Mouse (Mus musculus): ENCODE measurements around the gene Car12. TPM values are rescaled to one million over a fixed set of nuclear protein-coding genes. Genes with fewer than 3 reads are reported as not detected.

The Car12 gene
- polyA plus RNA-seq, 1 experiment = 12.1 TPM

DNA sequence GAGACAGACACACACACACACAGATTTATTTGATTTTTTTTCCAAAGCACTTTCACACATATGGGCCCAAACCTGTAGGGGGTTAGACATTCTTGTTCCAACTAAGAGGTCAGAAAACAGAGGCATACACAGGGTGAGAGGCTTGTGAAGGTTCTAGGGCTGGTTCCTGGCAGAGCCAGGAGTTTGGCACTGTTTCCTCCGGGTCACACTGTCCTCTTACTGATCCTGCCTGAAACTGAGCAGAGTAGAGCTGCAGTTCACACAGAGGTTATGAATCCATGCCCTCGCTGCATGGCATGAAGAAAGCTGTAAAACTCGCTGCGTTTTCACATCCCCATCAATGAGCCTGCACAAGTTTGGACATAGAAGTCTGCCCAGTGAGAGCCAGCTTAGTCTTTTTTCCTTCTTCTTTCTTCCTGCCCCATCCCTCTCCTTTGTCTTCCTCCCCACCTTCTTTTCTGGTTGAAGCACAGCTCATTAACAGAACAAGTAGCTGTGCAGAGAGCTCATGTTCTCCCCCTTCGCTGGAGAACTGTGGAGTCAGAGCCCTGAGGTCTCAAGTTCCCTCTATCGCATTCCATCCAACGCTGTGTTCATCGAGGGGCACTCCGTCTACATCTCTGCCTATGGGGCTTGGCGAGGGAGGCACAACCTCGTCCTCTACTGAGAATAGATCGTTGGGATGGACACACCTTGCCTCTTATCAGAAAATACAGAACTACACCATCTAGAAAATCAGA lies 4.5 kb upstream of the Car12 start:
- DNase-seq (ENCODE audit: low read depth, low spot score) = no peak
- 67% methylated on average over 12 of the region's 12 CpGs for WGBS

DNA sequence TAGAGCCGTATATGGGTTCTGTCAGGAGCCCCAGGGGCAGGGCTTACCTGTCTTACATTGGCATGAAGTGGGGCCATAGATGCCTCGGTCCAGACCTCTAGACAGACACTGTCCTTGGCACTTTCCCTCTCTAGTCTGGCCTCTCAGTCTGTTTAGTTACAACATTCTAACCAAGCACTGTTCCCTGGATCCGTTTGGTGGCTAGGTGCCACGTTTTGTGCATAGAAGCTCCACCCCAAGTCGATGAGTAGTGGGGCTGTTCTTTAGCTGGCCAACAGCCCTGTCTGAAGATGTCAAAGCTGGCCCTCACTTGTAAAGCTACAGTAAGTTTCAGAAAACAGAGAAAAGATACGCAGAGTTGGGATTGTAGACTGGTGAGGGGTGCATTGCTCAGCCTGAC lies 2.9 kb upstream of the Car12 start:
- DNase-seq (ENCODE audit: low read depth, low spot score) = no peak
- WGBS = 29% methylated on average over 6 of the region's 6 CpGs

DNA sequence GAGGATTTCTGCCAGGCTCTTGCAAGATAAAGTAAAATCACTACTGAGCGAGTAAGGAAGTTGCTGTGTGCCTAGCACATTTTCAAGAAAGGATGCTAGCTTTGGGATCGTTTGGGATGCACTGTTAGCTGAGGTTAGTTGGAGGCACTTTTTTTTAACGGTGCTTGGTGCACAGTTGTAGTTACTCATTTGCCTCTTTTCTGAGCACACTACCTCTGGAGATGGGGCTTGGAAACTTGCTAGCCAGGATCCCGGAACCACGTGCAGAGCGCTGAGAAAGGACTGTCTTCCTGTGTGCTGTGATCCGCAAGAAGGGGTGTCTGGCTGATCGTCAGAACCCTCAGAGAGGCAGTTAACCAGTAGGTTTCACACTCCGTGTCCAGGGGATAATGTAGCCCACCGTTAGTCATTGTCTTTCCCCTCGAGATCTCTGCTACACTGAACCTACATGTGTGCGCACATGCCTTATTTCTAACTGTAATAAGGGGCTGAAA lies 583 bp downstream of the Car12 start:
- no peak for DNase-seq (ENCODE audit: low read depth, low spot score)

DNA sequence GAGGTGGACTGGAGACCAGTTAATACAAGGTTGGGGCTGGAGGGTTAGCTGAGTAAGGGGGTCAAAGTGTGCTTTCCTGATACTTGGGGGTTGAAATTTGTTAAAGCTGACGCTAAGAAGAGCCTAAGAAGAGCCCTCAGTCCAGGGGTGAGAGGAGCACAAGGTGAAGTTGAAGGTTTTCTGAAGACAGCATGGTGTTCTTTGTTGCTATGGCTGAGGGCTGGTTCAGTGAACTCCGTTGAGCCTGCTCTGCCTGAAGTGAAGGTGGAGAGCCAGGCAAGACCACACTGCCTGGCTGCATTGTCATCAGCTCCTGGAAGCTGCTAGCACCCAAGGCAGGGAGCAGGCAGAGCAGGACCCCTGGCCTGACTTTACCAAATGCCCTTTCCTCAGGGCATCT lies 1.9 kb downstream of the Car12 start:
- DNase-seq (ENCODE audit: low read depth, low spot score) = no peak

More for the DNA sequence above, 583 bp downstream of the Car12 start:
- 5% methylated on average over 12 of the region's 12 CpGs for WGBS

DNA sequence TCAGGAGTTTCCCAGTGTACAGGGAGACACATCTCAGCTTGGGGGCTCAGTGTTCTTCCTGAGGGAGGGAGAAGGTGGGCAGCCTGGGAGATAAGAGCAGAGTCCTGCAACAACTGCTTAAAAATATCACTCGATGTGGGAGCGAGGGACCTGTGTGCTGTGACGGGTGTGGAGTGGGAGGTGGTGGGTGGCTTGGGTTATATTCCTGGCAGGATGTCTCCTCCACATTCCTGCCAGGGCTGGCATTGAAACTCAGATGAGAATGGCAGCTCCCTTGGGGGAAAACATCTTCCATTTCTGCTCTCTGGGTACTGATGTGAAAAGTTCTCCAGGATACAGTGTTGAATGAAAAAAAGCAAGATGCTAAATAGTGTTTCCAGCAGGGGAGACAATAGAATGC lies 3.0 kb downstream of the Car12 start:
- no peak for DNase-seq (ENCODE audit: low read depth, low spot score)
- 91% methylated on average over 3 of the region's 3 CpGs for WGBS

More for the DNA sequence above, 1.9 kb downstream of the Car12 start:
- WGBS = 42% methylated on average over 2 of the region's 2 CpGs

DNA sequence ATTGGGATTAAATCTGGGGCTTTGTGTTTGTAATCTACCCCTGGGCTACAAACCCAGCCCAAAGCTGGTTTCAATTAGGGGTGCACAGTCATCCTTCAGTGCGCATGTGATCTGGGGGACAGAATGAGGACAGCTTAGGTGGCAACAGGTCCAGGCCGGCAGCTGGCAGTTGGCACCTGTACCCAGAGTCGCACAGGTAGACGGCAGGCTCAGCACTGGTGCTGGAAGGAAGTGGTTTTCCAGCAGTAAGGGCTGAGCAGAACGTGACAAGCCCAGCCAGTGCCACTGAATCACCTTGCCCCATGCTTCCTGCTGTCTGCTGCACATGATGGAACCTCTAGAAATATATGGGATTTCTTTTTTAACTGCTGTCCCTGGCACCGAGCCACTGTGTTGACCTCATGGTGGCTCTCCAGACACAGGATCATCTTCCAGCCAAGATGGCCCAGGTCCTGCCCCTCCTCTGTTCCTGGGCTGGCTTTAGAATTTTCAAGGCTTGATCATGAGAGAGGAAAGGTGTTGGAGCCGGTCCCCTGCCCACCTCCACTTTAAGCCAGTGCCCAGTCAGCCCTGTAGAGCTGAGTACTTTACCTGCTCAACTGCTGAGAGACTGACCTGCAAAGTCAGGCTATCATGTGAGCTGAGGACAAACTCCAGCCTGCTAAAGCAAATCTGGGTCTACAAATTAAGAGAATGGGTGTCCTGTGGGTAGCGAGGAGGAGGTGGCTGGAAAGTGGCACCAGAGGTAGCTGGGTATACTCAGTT lies 7.4 kb downstream of the Car12 start:
- 79% methylated on average over 8 of the region's 8 CpGs for WGBS
- no peak for DNase-seq (ENCODE audit: low read depth, low spot score)

DNA sequence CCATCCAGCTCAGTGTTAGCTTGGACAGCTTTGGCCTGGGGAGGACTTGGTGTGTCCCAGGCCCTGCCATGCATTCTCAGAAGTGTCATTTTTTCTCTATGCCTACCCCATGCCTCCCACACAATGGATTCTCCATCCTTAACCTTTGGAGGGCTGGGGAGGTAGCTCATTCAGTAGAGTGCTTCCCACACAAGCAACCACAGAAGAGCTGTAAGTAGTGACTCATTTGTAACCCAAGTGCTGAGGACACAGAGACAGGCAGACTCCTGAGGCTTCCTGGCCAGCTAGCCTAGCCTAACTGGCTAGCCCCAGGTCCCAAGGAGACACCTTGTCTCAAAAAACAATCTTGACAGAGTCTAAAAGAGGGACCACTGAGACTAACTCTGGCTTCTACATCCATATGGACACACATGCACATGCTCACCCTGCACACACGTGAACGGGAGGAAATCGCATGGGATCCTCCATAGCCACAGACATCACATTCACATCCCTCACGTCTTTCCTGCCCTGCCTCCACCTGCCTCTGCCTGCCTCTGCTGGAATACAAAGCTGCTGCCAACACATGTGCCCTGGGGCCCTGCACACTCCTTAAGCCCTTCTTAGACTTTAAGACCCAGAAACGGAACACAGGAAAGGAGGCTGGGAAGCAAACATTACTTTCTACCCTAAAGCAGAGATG lies 8.8 kb downstream of the Car12 start:
- WGBS = 87% methylated on average over 5 of the region's 5 CpGs
- DNase-seq (ENCODE audit: low read depth, low spot score) = no peak

DNA sequence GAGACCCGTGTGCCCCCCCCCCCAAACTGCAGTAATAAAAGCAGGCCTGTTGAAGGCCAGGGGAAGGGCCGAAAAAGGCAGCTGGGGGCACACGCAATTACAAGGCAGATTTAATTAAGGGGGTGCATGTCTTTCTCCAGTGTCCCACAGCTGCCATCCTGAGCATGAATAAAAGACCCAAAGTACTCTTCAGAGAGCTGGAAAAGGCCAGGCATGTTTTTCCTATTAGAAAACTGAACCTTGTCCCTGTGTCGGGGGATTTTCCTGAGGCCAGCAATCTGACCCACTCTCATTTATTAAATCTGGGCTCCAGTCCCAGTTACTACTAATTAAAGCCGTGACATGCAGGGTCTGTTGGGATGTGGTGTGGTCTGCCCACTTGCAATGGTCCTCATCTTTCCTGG lies 9.4 kb downstream of the Car12 start:
- DNase-seq (ENCODE audit: low read depth, low spot score) = no peak
- WGBS = 69% methylated on average over 5 of the region's 5 CpGs

DNA sequence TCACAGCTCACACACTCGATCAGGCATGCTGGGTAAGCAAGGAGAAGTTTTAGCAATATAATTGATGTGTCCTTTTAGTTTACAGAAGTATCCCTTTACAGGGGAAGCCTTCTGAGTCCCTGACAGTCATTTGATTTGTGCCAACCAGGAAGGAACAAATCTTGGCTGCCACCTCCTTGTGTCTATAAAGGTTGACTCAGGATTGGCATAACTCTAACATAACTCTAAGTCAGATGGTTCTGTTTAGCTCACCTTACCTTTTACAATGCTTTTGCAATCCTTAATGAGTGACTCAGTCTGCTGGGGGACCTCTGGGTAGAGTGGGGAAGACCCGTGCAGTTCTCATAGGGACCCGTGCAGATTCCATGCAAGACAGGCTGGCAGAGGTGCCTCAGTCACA lies 12.1 kb downstream of the Car12 start:
- 18% methylated on average over 3 of the region's 3 CpGs for WGBS
- peak; percentile 69 for DNase-seq (ENCODE audit: low read depth, low spot score)

DNA sequence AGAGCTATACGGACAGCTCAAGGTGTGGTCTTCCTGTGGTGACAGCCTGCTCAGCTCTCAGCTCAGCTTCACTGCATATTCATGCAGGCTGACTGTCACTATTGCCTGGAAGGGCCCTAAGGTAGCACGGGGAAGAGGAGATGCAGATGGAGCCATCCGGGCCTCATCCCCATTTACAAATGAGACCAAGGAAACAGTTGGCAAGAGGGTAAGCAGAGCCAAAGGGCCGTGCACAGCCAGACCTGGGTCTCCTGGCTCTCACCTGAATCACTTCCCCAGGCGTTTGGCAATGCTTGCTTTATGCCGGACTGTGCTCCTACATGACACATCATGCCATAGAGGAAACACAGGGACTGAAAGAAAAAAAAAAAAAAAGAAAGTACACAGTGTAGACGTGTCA lies 13.8 kb downstream of the Car12 start:
- WGBS = 73% methylated on average over 7 of the region's 7 CpGs
- no peak for DNase-seq (ENCODE audit: low read depth, low spot score)

DNA sequence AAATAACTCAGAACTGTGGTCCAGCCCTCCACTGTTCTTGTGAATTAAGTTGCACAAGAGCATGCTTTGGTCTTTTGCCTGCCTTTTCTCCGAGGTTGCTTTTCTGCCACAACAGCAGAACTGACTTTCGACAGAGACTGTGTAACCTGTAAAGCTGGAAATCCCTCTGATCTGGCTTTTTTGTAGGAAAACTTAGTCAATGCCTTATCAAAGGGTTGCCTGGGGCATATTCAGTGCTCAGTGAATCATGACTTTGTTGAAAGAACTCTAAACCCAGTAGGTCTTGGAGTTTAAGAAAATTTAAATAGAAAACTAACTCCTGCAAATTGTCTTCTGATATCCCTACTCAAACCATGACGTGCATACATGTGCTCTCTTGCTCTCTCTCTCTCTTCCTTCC lies 17.1 kb downstream of the Car12 start:
- WGBS = 75% methylated on average over 3 of the region's 3 CpGs
- no peak for DNase-seq (ENCODE audit: low read depth, low spot score)

DNA sequence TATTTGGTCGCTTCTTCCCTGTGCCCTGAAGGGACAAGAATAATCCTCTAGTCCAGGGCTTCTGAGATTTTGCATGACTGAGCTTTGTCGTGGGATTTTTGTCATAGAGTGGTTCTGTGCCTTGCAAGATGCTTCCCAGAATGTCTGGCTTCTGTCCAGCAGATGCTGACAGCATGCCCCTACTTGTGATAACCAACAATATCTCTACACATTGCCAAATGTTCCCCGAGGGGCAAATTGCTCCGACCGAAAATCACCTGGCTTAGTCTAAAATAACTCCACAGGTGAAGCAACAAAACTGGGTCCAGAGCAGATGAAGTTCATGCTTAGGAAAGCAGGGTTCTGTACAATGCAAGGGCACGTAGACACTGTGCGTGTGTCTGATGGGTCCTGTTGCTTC lies 17.8 kb downstream of the Car12 start:
- WGBS = 81% methylated on average over 7 of the region's 7 CpGs
- DNase-seq (ENCODE audit: low read depth, low spot score) = no peak

DNA sequence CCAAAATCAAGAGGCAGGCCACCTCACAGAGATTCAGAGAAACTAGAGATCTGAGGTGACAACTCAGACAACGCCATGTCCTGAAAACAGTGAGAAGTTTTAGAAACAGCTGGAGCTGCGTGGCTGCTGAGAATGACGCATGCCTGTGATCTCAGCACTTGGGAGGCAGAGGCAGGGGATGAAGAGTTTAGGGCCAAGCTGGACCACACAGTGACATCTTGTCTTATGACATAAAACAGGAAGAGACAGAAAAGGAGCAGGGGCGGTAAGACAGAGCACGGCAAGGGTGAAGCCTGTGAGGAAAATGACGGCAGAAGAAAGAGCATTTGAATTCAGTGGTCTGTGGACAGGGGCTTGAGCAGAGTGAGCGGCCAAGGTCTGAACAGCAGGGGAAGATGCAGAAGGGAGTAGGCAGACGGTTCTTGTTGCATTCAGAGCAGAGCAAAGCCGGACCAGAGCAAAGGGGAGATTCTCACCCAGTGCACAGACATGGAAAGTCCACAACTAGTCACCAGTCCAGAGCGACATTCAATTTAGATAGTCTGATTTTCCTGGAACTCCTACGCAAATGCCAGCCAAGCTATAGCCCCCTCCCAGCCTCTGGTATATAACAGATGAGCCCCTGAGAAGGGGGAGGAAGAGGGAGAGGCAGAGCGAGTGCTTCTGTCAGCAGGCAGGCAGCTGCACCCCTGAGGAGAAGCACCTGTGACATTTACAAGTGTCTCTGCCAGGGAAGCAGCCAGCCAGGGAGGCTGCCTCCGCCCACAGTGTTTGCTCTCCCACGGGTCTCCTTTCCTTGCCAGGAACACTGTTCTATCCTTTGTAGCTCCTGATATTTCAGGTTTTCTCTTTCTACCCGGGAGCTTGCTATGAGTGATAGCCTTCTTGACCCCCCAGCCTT lies 19.6 kb downstream of the Car12 start:
- WGBS = 28% methylated on average over 15 of the region's 15 CpGs
- no peak for DNase-seq (ENCODE audit: low read depth, low spot score)

DNA sequence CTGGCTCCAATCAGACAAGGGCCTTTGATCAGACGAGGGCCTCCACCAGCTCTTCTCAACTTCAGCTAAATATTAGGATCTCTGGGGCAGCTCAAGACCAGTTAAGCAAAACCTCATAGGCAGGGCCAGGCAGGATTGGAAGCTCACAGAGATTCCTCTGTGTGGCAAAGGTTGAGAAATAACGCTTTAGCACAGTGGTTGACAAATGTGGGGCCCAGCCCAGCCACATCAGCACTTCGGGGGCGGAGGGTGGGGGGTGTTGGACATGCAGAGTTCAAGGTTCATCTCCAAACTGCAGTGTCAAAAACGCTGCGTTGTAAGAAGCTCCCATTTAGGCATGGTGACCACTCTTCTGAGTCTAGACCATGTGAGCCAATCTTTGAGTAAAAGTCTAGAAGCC lies 21.1 kb downstream of the Car12 start:
- DNase-seq (ENCODE audit: low read depth, low spot score) = no peak
- 49% methylated on average over 6 of the region's 6 CpGs for WGBS

DNA sequence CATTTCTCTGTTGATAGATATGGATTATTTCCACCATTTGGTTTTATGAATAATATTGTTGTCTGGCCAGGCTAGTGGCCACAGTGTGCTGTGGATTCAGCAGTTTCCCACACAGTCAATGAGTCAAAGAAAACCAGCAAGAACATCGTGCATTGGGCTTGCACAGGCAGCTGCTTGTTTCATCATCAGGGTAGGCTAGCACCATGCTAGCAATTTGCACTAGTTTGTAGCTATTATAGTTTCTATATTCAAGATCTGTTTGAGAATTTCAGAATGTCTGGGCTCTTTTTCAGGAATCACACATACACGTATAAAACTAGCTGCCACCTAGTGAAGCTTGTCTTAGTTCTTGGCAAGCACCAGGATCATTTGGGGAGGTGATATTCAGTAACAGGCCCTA lies 21.6 kb downstream of the Car12 start:
- WGBS = 65% methylated on average over 2 of the region's 2 CpGs
- DNase-seq (ENCODE audit: low read depth, low spot score) = no peak

DNA sequence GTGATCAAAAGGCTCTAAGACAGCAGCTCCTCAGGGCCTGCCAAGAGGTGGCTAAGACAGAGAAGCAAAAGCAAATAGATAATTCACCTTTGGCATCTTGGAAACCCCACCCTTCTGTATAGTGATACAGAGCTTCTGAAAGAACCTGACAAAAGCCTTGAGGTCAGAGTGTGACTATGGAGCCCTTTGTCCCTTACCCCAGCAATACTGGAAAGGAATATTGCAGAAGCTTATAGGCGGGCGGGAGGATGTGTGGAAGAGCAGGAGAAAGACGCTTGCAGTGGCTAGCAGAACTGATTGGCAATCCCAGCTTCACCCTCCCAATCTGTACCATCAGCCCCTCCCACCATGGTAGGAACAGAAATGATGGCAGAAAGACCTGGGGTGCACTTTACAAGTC lies 22.5 kb downstream of the Car12 start:
- no peak for DNase-seq (ENCODE audit: low read depth, low spot score)
- 25% methylated on average over 3 of the region's 3 CpGs for WGBS

DNA sequence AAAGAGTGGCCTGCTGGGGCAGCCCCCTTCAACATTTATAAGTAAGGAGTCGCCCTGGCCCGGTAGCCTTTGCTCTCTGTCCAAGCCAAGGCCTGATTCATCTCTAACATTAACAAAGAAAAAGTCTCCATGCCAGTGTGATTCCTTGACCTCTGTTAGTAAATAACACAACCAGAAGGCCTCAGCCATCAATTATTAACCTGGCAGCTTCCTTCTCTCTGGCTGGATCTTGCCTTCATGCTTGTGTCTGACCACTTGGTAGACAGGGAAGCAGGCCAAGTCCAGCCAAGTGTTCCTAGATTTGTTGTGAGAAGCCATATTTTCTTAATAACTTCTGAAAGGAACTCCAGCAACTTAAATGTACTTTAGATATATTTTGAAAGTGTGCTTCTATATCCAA lies 23.1 kb downstream of the Car12 start:
- 45% methylated on average over 2 of the region's 2 CpGs for WGBS
- no peak for DNase-seq (ENCODE audit: low read depth, low spot score)

DNA sequence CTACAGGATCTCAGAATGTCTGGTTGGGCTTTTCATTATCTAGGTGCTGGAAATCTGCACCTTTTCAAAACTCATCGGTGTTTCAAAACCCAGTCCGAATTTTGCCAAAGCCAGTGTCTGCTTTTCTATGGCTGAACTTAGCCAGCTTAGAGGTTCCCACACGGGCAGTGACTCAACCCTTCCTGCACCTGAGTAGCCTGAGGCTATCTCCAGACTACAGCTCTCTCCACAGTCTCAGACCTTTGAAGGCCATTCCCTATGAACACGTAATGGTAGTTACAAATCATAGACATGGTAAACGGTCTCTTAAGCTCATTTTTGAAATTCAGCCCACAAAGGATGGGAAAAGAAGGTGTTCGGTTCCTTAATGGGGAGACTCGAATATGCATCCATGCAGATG lies 26.0 kb downstream of the Car12 start:
- DNase-seq (ENCODE audit: low read depth, low spot score) = no peak

DNA sequence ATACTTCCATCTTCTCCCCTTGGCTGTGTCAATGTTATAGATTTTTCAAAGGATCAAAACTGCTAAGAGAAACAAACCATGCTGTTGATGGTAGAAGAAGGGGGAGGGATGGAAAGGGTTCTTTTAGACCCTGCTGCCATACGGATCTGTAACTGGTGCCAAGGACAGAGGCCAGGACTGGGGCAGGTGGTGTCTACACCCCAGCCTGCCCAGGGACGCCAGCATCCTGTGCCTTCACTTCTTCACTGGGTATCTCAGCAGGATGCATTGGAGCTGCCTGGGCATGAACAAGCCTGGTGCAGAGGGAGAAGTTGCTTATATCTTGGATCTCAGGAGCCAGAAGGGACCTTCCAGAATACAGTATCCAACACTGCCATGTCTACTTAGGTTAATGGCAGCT lies 31.0 kb downstream of the Car12 start:
- no peak for DNase-seq (ENCODE audit: low read depth, low spot score)
- WGBS = 89% methylated on average over 2 of the region's 2 CpGs

More for the DNA sequence above, 26.0 kb downstream of the Car12 start:
- WGBS = 87% methylated on average over 7 of the region's 7 CpGs

DNA sequence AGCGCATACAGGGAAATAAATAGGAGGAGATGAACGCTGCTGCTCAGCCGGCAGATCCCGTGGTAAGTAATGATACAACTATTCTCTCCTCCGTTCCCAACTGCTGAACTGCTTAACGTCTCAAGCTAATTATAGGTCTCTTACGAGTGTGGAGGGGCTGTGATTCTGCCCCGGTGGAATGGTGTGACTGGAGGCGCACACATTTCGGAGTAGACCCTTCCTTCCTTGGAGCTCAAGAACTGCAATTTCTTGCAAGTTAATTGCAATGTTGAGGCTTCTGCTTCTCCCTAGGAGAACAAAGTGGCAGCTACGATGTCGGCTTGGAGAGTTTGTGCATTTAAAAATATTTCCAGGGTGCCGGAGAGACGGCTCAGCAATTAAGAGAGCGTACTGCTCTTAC lies 34.9 kb downstream of the Car12 start:
- no peak for DNase-seq (ENCODE audit: low read depth, low spot score)
- 87% methylated on average over 15 of the region's 15 CpGs for WGBS

All from large intestine, adult 2 months (tissue).